Mouse (Mus musculus) natural killer cell, adult 2 months (primary cell): ENCODE measurements around the gene Clpp.

Experiments used
- DNase-seq, 2 experiments: peaks; one replicate each; pipeline ENCODE4 v3.0.0; 2022; ENCODE audit warnings: low spot score in 2 of 2

Clpp gene

DNA sequence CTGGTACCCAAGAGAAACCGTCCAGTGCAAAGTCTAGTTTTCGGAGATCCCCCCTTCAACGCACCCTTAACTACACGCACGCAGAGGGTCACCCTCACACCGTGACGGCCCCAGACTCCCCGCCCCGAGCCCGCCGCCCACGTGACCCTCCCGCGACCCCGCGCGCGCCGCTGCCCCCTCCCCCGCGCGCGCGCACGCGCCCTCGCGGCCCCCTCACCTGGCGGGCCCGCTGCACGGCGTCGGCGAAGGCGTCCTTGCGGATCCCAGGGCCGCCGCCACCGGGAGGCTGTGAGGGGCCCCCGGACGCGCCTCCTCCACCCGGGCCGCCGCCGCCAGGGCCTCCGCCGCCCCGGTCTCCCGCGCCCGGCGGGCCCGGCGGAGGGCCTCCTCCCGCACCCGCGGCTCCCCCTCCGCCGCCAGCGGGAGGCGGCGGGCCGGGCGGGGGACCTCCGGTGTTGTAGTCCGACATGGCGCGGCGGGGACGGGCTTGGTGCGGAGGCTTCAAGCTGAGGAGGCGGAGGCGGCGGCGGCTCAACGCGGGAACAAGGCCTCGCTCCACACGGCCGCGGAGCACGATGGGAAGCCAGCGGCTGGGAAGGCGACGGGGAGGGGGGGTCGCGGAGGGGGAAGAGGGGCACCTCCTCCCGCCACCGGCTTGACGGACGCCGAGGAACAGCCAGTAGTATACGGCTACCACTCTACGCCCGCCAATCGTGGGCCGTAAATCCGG, 41.0 kb downstream of the Clpp start, which contains the start of gene Khsrp:
Khsrp (minus strand) TSS at position 592 of the 730 bp plus-strand sequence.
- DNase-seq: peak in 1 of 2 experiments; percentile 13

DNA sequence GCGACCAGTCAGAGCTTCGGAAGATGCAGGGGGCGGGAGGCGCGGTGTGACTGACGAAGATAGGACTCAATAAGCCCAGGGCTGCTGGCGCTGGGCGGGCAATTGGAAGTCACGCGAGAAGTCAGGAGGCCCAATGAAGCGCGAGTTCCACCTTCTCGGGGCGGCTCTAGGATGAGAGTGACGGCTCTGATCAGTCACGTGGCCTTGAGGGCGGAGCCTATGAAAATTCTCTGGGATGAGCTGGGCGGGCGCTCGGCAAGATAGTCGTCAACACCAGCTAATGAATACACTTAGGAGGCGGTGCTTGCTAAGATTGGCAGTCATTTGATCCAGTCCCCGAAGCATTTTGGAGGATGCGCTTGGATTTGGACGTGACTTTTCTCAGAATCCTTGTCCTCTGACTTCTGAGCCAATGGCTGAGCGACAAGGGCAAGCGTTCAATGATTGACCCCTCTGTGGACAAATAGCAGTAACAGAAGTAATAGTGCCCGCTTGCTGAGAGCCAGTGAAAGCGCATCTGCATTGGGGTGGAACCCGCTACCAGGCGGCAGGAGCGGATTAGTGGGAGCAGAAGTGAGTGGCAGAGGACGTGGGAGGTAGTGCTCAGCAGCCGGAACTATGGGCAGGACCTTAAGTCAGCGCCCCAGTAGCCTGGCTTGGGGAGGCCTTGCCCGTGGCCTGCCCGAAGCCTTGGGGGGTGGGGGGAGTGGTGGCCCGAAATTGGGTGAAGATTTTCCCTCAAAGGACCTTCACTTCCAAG, 41.7 kb downstream of the Clpp start:
- peak; percentile 100 for DNase-seq

DNA sequence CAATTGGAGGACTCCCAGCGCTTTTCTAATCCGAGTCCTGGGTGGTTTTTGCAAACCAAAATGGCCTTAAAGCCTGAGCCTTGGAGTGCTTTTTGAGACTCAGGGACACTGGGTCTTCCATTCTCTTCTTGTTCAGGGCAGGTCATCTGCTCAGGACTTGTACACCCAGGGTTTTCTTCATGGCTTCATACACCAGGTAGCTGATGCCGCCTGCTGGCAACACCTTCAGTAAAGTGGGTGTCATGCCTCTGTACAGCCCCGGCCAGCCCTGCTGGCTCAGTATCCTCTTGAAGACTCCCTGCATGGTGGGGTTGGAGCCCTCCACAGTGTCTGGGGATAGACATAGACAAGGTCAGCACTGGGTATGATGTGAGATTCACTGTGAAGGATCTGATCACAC, 42.7 kb downstream of the Clpp start:
- no peak for DNase-seq

DNA sequence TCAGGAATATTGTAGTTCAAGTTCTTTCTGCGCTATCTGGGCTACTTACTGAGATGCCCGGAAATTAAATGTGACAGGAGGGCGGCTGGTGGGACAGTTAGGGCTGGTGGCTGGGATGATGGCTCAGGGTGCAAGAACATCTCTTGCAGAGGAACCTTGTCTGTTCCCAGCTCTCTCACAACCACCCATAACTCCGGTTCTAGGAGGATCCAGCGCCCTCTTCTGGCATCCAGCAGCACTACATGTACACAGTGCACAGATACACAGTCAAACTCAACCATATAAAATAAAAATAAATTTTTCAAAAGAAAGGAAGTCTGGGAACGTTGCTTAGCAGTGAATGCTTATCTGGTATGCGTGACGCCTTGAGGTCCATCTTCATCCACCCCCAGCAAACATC, 48.9 kb downstream of the Clpp start:
- peak in 1 of 2 experiments; percentile 22 for DNase-seq

DNA sequence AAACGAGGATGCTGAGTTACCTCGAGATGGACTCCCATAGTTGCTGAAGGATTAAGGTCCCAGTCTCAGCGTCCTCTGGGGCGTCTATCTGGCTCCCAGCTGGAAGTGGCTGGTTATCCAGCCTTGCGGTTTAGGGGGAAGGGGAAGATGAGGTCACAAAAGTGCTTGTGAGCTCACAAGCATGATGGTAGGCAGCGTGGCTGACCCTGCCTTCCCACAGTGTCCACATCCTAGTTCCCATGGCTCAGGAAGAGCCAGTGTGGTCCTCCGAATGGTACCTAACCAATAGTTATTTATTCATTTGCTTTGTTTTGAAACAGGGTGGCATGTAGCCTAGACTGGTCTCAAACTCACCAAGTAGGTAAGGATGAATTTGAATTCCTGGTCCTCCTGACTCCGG, 51.4 kb downstream of the Clpp start, which contains the start of gene Slc25a41:
Slc25a41 (minus strand) TSS at position 101 of the 400 bp plus-strand sequence.
- no peak for DNase-seq
